Mouse (Mus musculus) heart, adult 2 months (tissue): ENCODE data around the gene Opa3. TPM values are rescaled to one million over a fixed set of nuclear protein-coding genes. Genes with fewer than 3 reads are reported as not detected.

Source experiments
- DNase-seq, 2 experiments: peaks; one replicate each; pipeline ENCODE4 v3.0.0; 2021
- H3K27ac ChIP-seq: fragments of 200-600 bp; 2 replicates; pipeline ENCODE4 v1.8.1; 2022
- H3K27me3 ChIP-seq: fragments of 200-500 bp; 2 replicates; pipeline ENCODE4 v1.6.1; 2012; ENCODE audit warnings: mild to moderate bottlenecking, low read length, inconsistent platforms, mixed read lengths; ENCODE audit not compliant: control insufficient read depth, insufficient read depth
- H3K36me3 ChIP-seq: fragments of 200-500 bp; 2 replicates; pipeline ENCODE4 v1.6.1; 2012; ENCODE audit warnings: low read length, inconsistent platforms; ENCODE audit not compliant: control insufficient read depth, insufficient read depth
- H3K4me1 ChIP-seq: fragments of 200-500 bp; 2 replicates; pipeline ENCODE4 v1.6.1; 2011; ENCODE audit warnings: low read length; ENCODE audit not compliant: control insufficient read depth, insufficient read depth
- H3K4me3 ChIP-seq: fragments of 200-600 bp; 2 replicates; pipeline ENCODE4 v1.8.1; 2022
- H3K79me2 ChIP-seq: fragments of 200-500 bp; replicated peaks from 2 replicates; pipeline ENCODE4 v1.6.1; 2012; ENCODE audit warnings: mild to moderate bottlenecking, inconsistent platforms, low read length, moderate library complexity, mixed read lengths; ENCODE audit not compliant: control insufficient read depth, insufficient read depth
- H3K9ac ChIP-seq: fragments of 200-500 bp; 2 replicates; pipeline ENCODE4 v1.6.1; 2012; ENCODE audit warnings: low read depth, mild to moderate bottlenecking, control low read depth, inconsistent platforms, low read length, mixed read lengths
- CTCF ChIP-seq: fragments of 200-600 bp; IDR thresholded peaks from 2 replicates; pipeline ENCODE4 v1.8.1; 2022; ENCODE audit warnings: antibody characterized with exemption, mild to moderate bottlenecking, moderate library complexity
- EP300 ChIP-seq: fragments of 200-500 bp; IDR thresholded peaks from 2 replicates; pipeline ENCODE4 v1.6.1; 2011; ENCODE audit warnings: low read depth, low read length, control low read depth; ENCODE audit not compliant: insufficient read depth
- POLR2A ChIP-seq: fragments of 200-500 bp; IDR thresholded peaks from 2 replicates; pipeline ENCODE4 v1.6.1; 2011; ENCODE audit warnings: mild to moderate bottlenecking, low read depth, low read length, control low read depth; ENCODE audit not compliant: insufficient read depth
- WGBS: fragments of 180-500 bp; shearing (Covaris S2); methylation state at CpG from one replicate; pipeline ENCODE4 v1.1.7; 2018; 5-methylcytosine and 5-hydroxymethylcytosine counted together
- intact Hi-C: fragments of 180-260 bp; cut with DNase I; formaldehyde crosslinking; loops from one replicate; pipeline ENCODE4 v1.15.1; 2025
- microRNA-seq, 2 experiments: library from miRNA; unstranded; fragments of <30 nt; microRNA quantifications; one replicate each; pipeline ENCODE4 v1.2.0; 2021
- polyA plus RNA-seq: library from polyadenylated mRNA; depleted of rRNA; stranded (reverse); fragments of >200 nt; gene quantifications from 2 replicates; pipeline ENCODE4 v1.2.3, GENCODE M21; 2012; rRNA removed
- total RNA-seq, 2 experiments: library from RNA; stranded (reverse); gene quantifications; 2 replicates each; pipeline ENCODE4 v1.2.3; 2021

The Opa3 gene
- total and polyA plus RNA-seq, 3 experiments = 59.9 to 66.0 (median 64.6) TPM

GRCm38 (mm10) chr7:19304501-19305412 lies 76.6 kb downstream of the Opa3 start:
- no peaks in the 10 kb centered on the region for H3K79me2 ChIP-seq
- no peaks in the 10 kb centered on the region for H3K27me3 ChIP-seq
- no peaks in the 10 kb centered on the region for H3K36me3 ChIP-seq
- TF ChIP-seq EP300 = no peak
- TF ChIP-seq POLR2A = no peak
- TF ChIP-seq CTCF = no peak
- H3K27ac ChIP-seq = no peak overlapping the region; the same call in 1 of the 2 replicates
- 11% methylated on average over 48 of the region's 48 CpGs for WGBS
- peaks cover 2% of the 10 kb centered on the region for H3K4me1 ChIP-seq
- intact Hi-C loops = no loop called here
- peak overlapping the region; percentile 56 for H3K9ac ChIP-seq
- DNase-seq = no peak
- peak overlapping the region; percentile 45 for H3K4me3 ChIP-seq

GRCm38 (mm10) chr7:19305413-19305735 lies 77.2 kb downstream of the Opa3 start:
- WGBS = 28% methylated on average over 6 of the region's 6 CpGs
- no peaks in the 10 kb centered on the region for H3K79me2 ChIP-seq
- H3K9ac ChIP-seq = no peak overlapping the region
- intact Hi-C loops = no loop called here
- no peak overlapping the region for H3K4me3 ChIP-seq
- no peak for TF ChIP-seq EP300
- TF ChIP-seq CTCF = no peak
- H3K4me1 ChIP-seq = peaks cover 2% of the 10 kb centered on the region
- DNase-seq = no peak
- H3K36me3 ChIP-seq = no peaks in the 10 kb centered on the region
- H3K27me3 ChIP-seq = no peaks in the 10 kb centered on the region
- H3K27ac ChIP-seq = no peak overlapping the region; the same call in 1 of the 2 replicates

Small RNA genes lying within 50 kb of the gene (microRNA-seq; reads per million reads assigned to microRNA genes)
- gene Mir330 = 238 to 277 reads per million in 2 experiments

Other genes with a start within 250 kb of the Opa3 start
- gene Nanos2, start 240.9 kb upstream of the Opa3 start, total RNA-seq = not detected
- gene Nanos2, start 240.9 kb upstream of the Opa3 start, polyA plus RNA-seq = 0.08 TPM in 1 of 2 replicates, not detected in the other
- gene Mypop, start 237.1 kb upstream of the Opa3 start, total RNA-seq = 1 to 10 TPM; 3.5 to 3.9 TPM
- gene Mypop, start 237.1 kb upstream of the Opa3 start, polyA plus RNA-seq = 3.4 and 4.0 TPM in 2 replicates
- 10 to 100 TPM; 22.5 to 24.5 TPM for gene Irf2bp1, start 224.3 kb upstream of the Opa3 start, total RNA-seq
- gene Irf2bp1, start 224.3 kb upstream of the Opa3 start, polyA plus RNA-seq = 12.7 and 15.1 TPM in 2 replicates
- not detected for gene Foxa3, start 204.8 kb upstream of the Opa3 start, total RNA-seq
- 0.06 TPM in 1 of 2 replicates, not detected in the other for gene Foxa3, start 204.8 kb upstream of the Opa3 start, polyA plus RNA-seq
- 10 to 100 TPM; 93.2 to 99.4 TPM for gene Sympk, start 204.0 kb upstream of the Opa3 start, total RNA-seq
- 54.9 and 61.3 TPM in 2 replicates for gene Sympk, start 204.0 kb upstream of the Opa3 start, polyA plus RNA-seq
- gene Rsph6a, start 173.6 kb upstream of the Opa3 start, total RNA-seq = not detected
- gene Rsph6a, start 173.6 kb upstream of the Opa3 start, polyA plus RNA-seq = 0.06 TPM in 1 of 2 replicates, not detected in the other
- 10 to 100 TPM; 47.8 to 54.9 TPM for gene Dmwd, start 152.1 kb upstream of the Opa3 start, total RNA-seq
- gene Dmwd, start 152.1 kb upstream of the Opa3 start, polyA plus RNA-seq = 70.9 and 79.4 TPM in 2 replicates
- gene Dmpk, start 144.5 kb upstream of the Opa3 start, total RNA-seq = 100 to 1,000 TPM; 482 to 516 TPM
- gene Dmpk, start 144.5 kb upstream of the Opa3 start, polyA plus RNA-seq = 1,225 and 1,460 TPM in 2 replicates
- 1 to 10 TPM; 7.1 to 8.2 TPM for gene Six5, start 133.7 kb upstream of the Opa3 start, total RNA-seq
- gene Six5, start 133.7 kb upstream of the Opa3 start, polyA plus RNA-seq = 26.0 and 29.8 TPM in 2 replicates
- gene Gm4969, start 110.0 kb upstream of the Opa3 start, total RNA-seq = not detected
- 0.09 TPM in 1 of 2 replicates, not detected in the other for gene Gm4969, start 110.0 kb upstream of the Opa3 start, polyA plus RNA-seq
- 1 to 10 TPM; 4.5 to 5.2 TPM for gene Fbxo46, start 108.5 kb upstream of the Opa3 start, total RNA-seq
- gene Fbxo46, start 108.5 kb upstream of the Opa3 start, polyA plus RNA-seq = 3.3 and 5.4 TPM in 2 replicates
- gene Qpctl, start 79.0 kb upstream of the Opa3 start, total RNA-seq = 1 to 10 TPM; 3.8 to 4.6 TPM
- gene Qpctl, start 79.0 kb upstream of the Opa3 start, polyA plus RNA-seq = 5.3 and 6.3 TPM in 2 replicates
- gene Snrpd2, start 78.6 kb upstream of the Opa3 start, total RNA-seq = 10 to 100 TPM; 58.7 to 68.7 TPM
- 28.6 and 34.7 TPM in 2 replicates for gene Snrpd2, start 78.6 kb upstream of the Opa3 start, polyA plus RNA-seq
- gene Gipr, start 62.2 kb upstream of the Opa3 start, total RNA-seq = under 1 TPM in 1 of 2 experiments, not detected in 1; 0.16 TPM
- 2.5 and 3.0 TPM in 2 replicates for gene Gipr, start 62.2 kb upstream of the Opa3 start, polyA plus RNA-seq
- 10 to 100 TPM; 35.6 to 38.7 TPM for gene Eml2, start 51.9 kb upstream of the Opa3 start, total RNA-seq
- gene Eml2, start 51.9 kb upstream of the Opa3 start, polyA plus RNA-seq = 37.3 and 38.8 TPM in 2 replicates
- gene Gpr4, start 15.8 kb upstream of the Opa3 start, total RNA-seq = 1 to 10 TPM; 6.8 to 7.2 TPM
- 17.1 and 22.0 TPM in 2 replicates for gene Gpr4, start 15.8 kb upstream of the Opa3 start, polyA plus RNA-seq
- 10 to 100 TPM; 25.1 to 30.8 TPM for gene Vasp, start 43.5 kb downstream of the Opa3 start, total RNA-seq
- 43.3 and 51.5 TPM in 2 replicates for gene Vasp, start 43.5 kb downstream of the Opa3 start, polyA plus RNA-seq
- gene Ppm1n, start 51.7 kb downstream of the Opa3 start, total RNA-seq = under 1 TPM in 1 of 2 experiments, not detected in 1; 0.21 TPM
- gene Ppm1n, start 51.7 kb downstream of the Opa3 start, polyA plus RNA-seq = 0.09 and 0.33 TPM in 2 replicates
- gene Rtn2, start 54.3 kb downstream of the Opa3 start, total RNA-seq = 100 to 1,000 TPM; 114 to 136 TPM
- gene Rtn2, start 54.3 kb downstream of the Opa3 start, polyA plus RNA-seq = 273 and 340 TPM in 2 replicates
- gene Fosb, start 81.7 kb downstream of the Opa3 start, total RNA-seq = 1 to 10 TPM in 1 of 2 experiments, under 1 TPM in 1; 0.89 to 1.1 TPM
- 0.94 and 1.1 TPM in 2 replicates for gene Fosb, start 81.7 kb downstream of the Opa3 start, polyA plus RNA-seq
- gene Ercc1, start 116.4 kb downstream of the Opa3 start, total RNA-seq = 10 to 100 TPM; 46.8 to 48.6 TPM
- 47.1 and 49.1 TPM in 2 replicates for gene Ercc1, start 116.4 kb downstream of the Opa3 start, polyA plus RNA-seq
- 1 to 10 TPM; 9.3 to 9.7 TPM for gene Cd3eap, start 131.1 kb downstream of the Opa3 start, total RNA-seq
- gene Cd3eap, start 131.1 kb downstream of the Opa3 start, polyA plus RNA-seq = 4.4 and 4.7 TPM in 2 replicates
- gene Ppp1r13l, start 131.4 kb downstream of the Opa3 start, total RNA-seq = 10 to 100 TPM; 43.9 to 45.1 TPM
- 23.5 and 30.1 TPM in 2 replicates for gene Ppp1r13l, start 131.4 kb downstream of the Opa3 start, polyA plus RNA-seq
- gene Ercc2, start 153.7 kb downstream of the Opa3 start, total RNA-seq = 10 to 100 TPM; 10.9 to 11.6 TPM
- gene Ercc2, start 153.7 kb downstream of the Opa3 start, polyA plus RNA-seq = 22.6 and 24.8 TPM in 2 replicates
- gene Klc3, start 175.8 kb downstream of the Opa3 start, total RNA-seq = under 1 TPM; 0.21 to 0.25 TPM
- gene Klc3, start 175.8 kb downstream of the Opa3 start, polyA plus RNA-seq = 0.29 and 0.59 TPM in 2 replicates
- gene Ckm, start 176.4 kb downstream of the Opa3 start, total RNA-seq = 1,000 to 10,000 TPM; 3,482 to 3,985 TPM
- 7,008 and 7,255 TPM in 2 replicates for gene Ckm, start 176.4 kb downstream of the Opa3 start, polyA plus RNA-seq
- gene Mark4, start 230.5 kb downstream of the Opa3 start, total RNA-seq = 10 to 100 TPM; 22.4 to 27.2 TPM
- gene Mark4, start 230.5 kb downstream of the Opa3 start, polyA plus RNA-seq = 11.1 and 11.8 TPM in 2 replicates
- gene Exoc3l2, start 235.0 kb downstream of the Opa3 start, total RNA-seq = 1 to 10 TPM in 1 of 2 experiments, under 1 TPM in 1; 0.80 to 1.2 TPM
- gene Exoc3l2, start 235.0 kb downstream of the Opa3 start, polyA plus RNA-seq = 1.5 and 1.7 TPM in 2 replicates